Mouse (Mus musculus) adrenal gland (tissue): ENCODE measurements around the gene Sox2.

Experiments
- intact Hi-C: fragments of 180-260 bp; cut with DNase I; formaldehyde crosslinking; loops from one replicate; pipeline ENCODE4 v1.15.1; 2025
- long read RNA-seq, 2 experiments: library from polyadenylated mRNA; unstranded; transcript quantifications; one replicate each; pipeline ENCODE4 v2.0.0; 2020; ENCODE audit warnings: borderline replicate concordance in 1 of 2; ENCODE audit not compliant: insufficient replicate concordance in 1 of 2

Gene Sox2
- long read RNA-seq, experiment 1 = 0 reads
- long read RNA-seq, experiment 2 = 0 reads

DNA sequence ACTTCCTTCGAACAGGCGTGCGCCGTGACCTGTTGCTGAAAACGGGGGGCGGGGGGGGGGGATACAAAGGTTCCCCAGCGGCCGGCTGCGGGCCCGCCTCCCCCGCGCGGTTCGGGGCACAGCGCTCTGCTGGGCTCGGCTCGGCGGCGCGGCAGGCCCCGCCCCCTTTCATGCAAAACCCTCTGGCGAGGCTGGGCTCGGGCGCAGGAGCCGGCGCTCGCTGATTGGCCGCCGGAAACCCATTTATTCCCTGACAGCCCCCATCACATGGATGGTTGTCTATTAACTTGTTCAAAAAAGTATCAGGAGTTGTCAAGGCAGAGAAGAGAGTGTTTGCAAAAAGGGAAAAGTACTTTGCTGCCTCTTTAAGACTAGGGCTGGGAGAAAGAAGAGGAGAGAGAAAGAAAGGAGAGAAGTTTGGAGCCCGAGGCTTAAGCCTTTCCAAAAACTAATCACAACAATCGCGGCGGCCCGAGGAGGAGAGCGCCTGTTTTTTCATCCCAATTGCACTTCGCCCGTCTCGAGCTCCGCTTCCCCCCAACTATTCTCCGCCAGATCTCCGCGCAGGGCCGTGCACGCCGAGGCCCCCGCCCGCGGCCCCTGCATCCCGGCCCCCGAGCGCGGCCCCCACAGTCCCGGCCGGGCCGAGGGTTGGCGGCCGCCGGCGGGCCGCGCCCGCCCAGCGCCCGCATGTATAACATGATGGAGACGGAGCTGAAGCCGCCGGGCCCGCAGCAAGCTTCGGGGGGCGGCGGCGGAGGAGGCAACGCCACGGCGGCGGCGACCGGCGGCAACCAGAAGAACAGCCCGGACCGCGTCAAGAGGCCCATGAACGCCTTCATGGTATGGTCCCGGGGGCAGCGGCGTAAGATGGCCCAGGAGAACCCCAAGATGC, at the start of gene Sox2:
TSS of gene Sox2 (plus strand) at position 680 of the 895 bp plus-strand sequence.
- intact Hi-C loops = loop anchor here (2.0 kb wide), 1 partner anchor 833 kb away; no protein-coding TSS in a partner anchor

DNA sequence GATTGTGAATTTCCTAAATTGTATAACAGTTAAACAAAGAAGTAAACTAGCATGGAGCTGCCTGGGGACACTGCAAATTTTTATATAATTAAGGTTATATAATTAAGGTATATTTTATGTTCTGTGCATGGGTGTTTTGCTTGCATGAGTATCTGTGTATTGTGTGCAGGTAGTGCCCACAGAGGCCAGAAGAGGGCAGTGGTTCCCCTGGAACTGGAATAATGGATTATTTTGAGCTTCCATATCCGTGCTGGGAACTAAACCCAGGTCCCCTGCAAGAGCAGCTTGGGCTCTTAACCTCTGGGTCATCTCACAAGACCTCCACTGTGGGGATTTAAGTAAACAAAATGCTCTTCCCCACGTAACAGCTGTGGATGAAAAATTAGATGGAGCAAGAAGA, 49.1 kb upstream of the Sox2 start:
- intact Hi-C loops = no loop called here

DNA sequence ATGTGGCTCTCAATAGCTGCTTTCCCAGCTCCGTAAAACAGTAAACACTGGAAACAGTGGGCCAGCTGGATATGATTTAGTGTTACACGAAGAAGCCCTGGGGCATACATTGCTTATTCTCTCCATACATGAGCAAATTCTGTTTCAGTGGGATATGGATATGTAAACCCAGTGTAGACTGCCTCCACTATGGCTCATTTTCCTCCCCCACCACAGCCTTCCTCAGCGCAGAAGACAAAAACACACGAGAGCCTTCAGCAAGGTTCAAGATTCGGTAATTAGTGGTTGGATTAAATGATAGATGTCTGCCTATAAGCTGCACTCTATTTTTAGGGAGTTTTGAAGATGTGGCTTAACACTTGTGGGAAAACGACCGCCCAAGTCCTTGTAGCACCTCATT, 36.1 kb upstream of the Sox2 start:
- intact Hi-C loops = no loop called here

DNA sequence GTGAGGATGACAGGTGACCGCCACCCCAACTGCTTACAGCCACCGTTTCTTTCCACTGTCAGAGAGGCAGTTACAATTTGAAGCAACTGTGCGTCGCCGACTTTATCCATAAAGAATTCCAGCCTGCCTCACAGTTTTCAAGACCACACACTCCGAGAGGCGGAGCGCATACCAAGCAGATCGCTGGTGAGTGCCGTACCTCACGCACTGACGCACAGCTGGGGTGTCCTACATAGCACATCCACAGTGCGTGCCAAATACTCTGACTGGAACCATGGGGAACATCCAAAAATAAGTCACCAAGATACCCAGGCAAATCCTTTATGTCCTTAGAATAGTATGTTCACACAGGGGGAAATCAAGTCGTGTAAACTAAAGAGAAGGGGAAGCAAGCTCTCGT, 34.7 kb upstream of the Sox2 start:
- intact Hi-C loops = no loop called here

DNA sequence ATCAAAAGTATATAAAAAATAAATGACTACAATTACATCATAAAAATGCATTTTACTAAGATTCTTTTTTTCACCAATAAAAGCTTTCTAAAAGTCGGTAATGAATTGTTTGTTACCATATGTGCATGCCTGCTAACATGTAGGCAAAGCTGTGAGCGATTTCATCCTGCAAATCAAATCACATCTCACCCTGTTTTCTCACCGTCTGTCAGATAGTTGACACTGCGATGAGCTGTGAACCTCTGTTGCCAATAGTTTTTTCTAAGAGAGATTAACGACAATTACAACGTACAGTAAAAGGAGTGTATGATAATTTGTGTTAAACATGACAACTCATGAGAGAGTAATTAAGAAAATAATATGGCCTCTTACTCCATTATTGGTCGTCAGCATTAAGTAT, 31.3 kb upstream of the Sox2 start:
- intact Hi-C loops = no loop called here

DNA sequence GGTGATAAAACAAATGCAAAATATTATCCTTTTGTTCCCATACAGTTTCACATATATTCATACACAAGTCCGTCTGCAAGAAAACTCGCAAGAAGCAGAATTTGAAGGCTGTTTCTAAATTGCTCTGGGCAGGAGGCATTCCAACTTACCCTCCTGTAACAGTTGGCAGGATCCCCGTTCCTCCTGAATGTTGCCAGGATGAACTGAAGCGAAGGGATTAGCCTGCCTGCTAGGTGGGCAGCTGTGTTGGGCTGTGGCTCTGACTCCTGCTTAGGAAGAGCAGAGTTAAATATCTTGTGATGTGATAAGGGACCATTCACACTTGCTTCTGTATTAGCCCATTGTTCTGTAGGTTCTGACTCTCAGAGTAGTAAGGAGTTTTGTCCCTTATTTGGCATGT, 30.1 kb upstream of the Sox2 start:
- intact Hi-C loops = no loop called here

DNA sequence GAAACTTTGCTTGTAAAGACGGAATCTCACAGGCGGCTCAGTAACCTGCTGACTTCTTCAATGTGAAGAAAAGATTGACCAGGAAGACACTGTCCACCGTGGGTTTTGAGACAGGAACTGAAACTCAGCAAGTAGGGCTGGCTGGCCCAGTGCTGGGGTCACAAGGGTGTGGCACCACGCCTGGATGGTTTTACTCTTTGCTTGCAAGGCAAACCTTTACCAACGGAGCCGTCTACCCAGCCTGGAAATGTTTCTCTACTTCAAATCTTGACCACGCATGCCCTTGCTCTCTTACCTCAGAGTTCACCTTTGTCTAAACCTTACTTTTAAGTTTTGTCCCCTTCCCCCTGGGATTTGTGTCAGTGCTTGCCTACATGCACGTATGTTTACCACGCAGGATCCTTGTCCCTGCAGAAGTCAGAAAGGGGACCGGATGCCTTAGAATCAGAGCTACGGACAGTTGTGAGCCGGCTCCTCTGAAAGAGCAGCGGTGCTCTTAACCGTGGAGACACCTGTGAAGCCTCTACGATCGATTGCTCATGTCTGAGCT, 25.4 kb upstream of the Sox2 start:
- intact Hi-C loops = no loop called here

DNA sequence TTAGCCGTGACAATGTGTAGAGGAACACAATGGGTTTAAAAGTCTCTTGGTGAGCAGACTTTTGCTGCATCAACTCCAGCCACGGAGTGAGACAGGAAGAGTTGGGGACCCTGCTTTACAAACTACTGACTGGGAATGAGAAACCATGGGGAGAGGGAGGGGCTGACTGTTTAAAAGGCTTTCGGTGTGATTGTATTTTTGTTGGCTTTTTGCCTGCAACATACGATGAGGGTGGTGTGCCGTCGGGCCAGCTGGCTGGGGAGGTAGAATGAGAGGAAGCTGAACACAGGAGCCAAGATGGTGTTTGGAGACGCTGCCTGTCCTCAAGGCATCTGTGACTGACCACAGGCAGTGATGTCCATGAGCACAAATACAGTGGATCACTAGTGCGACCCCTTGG, 23.7 kb upstream of the Sox2 start:
- intact Hi-C loops = no loop called here

DNA sequence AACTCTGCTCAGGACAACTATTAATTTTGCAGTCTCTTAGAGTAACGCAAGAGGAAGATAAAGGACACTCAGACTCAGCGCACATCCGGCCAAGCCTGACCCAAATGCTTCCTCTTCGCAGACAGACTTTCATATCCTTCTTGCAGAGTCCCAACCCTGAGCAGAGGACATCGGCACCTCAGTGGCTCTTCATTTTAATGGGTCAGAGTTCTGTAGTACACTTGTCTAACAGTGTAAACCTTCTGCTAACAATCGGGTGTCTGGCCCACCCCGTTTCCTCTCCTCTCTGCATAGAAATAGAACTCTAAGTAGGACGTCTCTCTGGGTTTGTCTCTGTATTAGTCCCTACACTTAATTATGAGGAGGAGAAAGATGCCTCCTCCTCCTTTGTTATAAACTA, 20.2 kb upstream of the Sox2 start:
- intact Hi-C loops = no loop called here

DNA sequence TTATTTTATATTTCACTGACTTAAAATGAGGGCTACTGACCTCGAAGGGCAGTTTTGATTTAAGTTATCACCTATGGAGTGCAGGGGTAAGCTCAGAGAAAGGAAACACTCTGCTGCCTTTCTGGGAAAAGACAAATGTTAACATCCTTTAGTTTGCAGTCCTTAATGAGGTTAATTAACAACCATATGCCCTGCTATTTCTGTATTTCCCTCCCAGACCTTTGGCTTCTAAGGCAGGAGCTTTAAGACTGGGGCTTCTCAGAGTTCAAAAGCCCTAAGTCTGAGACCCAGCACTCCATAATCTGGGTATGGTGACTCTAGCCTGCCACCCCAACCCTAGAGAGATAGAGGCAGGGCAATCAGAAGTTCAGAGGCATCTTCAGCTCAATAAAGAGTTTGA, 19.5 kb upstream of the Sox2 start:
- intact Hi-C loops = no loop called here

DNA sequence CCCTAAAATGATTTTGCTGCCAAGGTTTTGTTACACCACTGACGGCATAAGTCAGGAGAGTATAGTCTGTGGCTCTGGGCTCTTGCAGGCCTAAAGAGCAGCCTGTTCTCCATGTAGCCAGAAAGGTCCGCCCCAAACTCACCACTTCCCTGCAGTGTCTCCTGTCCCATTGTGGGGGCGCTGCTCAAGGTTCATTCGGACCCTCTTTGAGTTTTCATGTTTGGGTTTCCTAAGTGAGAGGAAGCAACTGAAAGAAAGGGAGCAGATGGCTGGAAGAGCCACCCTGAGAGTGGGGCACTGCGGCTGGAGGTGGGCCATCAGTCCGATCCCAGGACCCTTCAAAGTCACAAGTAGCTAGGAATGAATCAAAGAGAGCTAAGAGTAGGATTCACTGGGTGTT, 13.2 kb upstream of the Sox2 start:
- intact Hi-C loops = no loop called here

DNA sequence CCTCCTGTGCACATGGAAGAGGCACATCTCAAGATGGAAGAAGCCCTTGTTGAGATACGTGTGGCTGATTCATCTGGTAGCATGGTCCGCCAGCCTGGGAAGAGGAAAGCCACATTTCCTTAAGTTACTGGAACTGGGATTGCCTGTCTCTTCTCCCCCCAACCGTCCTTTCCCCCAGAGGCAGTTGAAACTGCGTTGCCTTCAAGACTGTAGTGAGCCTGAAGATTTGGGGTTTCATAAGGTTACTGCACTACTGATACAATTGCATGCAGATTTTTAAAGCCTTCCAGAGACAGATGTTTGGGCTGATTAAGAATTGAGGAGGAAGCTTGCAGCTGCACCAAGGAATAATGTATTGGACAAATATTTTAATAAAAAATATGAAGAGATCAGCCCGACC, 12.7 kb upstream of the Sox2 start:
- intact Hi-C loops = no loop called here

DNA sequence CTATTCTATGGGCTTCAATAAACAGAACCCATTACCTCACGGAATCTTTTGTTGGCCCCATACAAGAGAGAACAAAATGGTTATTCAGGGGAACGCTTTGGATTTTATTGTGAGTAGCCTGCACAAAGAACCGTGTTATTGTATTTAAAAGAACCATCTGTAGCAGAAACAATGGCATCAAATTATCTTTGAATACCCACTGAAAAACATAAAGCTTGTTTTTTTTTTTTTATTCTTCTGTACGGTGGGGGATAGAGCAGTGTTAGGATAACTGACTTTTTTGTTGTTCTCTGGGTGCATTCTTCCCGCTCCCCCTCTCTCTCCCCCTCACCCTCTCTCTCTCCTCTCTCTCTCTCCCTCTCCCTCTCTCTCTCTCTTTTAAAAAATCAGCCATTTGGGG, 12.3 kb upstream of the Sox2 start:
- intact Hi-C loops = loop anchor here (2.0 kb wide), 1 partner anchor 309 kb away; no protein-coding TSS in a partner anchor

DNA sequence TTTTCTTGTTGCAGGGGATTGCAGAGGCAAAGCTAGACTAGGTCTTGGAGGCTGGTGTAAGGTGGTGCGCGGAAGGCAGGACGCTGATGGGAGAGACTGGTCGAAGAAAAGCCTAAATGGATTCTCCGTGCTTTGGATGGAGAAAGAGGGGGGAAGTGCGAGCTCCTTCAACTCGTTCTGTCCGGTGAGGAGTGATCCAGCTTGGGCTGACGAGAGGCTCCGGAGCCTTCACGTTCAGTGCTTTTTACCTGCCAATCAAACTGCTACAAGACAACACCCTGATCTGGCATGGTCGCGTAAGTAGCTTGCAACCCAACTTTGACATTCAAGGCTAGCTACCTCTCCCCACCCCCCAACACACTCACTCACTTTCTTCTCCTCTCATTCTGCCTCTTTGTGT, 11.9 kb upstream of the Sox2 start:
- intact Hi-C loops = loop anchor here (2.0 kb wide), 1 partner anchor 310 kb away; no protein-coding TSS in a partner anchor

DNA sequence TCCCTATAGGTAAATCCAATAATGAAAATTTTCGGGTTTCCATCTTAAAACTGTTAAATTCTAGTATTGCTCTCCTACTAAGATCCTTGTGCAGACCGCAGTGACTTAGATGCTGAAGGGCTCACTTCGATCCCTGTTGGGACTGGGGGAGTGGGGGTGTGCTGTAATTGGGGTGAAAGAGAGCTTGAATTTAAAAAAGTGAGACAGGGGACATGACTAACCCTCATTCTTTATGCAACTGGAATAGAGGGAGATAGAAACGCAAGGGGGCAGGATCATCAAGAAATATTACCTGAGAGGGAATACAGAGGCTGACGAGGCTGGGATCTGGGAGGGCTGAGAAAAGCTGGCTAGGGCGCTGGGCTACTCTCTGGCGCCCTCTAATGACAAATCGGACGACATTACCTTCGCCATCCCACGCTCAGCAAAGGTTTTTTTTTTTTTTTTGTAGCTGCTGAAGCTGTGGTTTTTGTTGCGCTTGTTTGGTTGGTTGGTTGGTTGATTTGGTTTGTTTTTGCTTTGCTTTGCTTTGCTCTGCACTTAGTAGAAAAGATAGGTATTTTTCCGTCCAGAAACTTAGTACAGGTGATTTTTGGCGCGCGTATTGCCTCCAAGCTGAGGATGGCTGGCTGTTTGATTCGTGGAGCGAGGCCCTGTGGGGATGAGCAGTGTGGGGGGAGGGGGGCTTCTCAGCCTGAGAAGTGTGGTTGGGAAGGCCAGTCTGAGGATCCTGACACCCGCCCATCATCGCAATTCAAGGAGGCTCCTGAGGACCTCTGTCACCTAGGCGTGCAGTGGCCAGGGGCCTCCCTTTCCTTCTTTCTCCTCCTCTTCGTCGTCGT, 11.0 kb upstream of the Sox2 start:
- intact Hi-C loops = loop anchor here (2.0 kb wide), 1 partner anchor 310 kb away; no protein-coding TSS in a partner anchor

DNA sequence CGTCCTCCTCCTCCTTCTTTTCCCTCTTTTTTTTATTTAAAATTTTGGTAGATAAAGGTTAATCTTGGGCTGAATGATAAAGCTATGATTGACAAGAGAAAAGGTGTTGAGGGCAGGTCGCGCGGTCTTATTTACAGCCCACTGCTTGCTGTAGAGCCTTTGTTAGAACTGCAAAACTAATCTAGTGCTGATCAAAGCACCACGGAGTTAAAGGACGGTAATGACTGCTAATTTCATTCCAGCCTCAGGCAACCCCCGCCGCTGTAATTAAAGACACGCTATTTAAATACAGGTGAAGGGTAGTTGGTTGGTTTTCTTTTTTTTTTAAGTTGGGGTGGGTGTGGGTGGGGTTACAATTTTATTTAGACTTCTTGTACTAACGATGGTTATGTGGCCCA, 10.3 kb upstream of the Sox2 start:
- intact Hi-C loops = loop anchor here (2.0 to 5.0 kb wide), 3 partner anchors 311 to 683 kb away; no protein-coding TSS in a partner anchor

DNA sequence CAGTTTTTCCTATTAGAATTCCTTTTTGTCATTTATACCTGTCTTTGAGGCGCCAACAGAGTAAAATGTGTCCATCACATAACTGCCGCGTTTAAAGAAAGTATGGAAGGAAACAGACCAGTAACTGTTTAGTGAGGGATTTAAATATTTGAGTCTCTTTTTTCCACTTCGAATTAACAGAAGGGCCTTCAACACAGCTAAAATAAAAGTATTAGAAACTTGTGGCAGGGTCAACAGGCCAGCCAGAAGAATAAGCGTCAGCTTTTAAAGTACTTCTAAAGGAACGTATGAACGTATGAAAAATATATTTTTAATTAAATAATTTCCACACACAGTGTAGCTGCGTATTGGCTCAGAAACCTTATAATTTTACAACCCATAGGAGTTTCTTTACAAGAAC, 9.9 kb upstream of the Sox2 start:
- intact Hi-C loops = loop anchor here (5.0 kb wide), 2 partner anchors 408 to 683 kb away; no protein-coding TSS in a partner anchor

DNA sequence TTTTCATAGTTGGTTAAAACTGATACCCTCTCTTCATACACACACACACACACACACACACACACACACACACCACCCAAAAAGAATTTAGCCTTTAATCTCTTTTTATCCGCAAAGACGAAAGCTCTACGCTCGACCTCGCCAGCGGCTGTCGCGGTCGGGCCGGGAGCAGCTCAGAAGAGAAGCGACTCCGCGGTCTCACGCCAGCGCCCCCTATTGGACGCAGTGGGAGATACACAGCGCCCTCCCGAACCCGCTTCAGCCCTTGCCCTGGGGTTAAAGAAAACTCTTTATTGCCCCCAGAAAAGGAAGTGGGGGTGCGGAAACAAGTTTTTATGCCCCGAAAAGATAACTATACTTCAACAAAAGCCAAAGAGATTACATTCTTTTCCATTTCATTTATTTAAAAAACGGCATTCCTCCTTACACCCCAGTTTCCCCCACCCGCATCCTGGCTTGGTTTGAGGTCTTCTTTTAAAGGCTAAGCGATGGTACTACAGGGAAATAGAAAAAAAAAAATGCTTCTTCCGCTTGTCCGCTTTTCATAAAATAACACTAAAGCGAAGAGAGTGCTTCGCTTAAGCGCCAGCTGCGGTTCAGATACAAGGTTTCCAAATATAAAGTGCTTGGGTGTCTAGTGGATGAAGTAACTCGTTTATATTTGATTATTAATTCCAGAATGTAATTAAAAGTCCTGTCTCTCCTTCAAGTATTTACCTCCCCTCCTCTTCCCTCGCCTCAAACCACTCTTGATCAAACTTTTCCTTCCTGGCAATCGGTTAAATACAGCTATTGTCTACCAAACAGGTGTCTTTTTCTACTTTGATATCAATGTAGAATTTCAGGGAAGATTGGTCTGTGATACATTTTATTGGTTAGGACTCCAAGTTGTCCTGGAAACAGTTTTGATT, 9.3 kb upstream of the Sox2 start:
- intact Hi-C loops = loop anchor here (5.0 kb wide), 2 partner anchors 409 to 684 kb away; no protein-coding TSS in a partner anchor

DNA sequence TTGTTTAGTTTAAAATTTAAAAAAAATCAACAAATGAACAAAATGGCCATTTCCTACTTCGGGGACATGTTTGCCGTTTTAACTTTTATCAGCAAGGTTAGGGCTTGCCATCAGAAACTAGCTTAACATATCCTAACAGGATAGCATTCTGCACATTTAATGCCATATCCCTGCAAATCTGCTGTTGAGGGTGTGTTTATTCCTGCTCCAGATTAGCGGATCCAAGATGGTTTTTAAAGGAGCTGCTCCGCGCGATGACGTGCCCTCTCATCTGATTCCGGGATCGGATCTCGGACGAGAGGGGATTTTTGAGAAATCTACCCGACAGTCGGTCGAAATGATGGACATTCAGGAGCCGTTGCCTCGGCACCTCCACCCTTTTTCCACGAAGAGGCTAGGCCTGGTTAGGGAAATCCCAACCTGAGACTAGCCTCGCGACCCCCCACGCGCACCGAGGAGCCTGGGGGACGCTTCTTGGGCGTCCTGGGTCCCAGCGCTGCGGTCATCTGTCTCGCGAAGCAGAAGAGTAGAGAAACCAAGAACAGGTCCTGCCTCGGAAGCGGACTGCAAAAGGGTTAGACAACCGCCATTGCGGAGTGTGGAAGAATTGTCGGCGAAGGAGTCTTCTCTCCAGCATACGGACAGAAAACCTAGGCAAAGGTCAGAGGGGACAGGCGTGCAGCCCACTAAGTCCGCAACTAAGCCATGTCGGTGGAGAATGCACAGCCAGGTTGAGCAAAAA, 8.3 kb upstream of the Sox2 start:
- intact Hi-C loops = loop anchor here (5.0 kb wide), 2 partner anchors 410 to 685 kb away; no protein-coding TSS in a partner anchor
